Mouse (Mus musculus): ENCODE measurements around the gene Psma1. TPM values are rescaled to one million over a fixed set of nuclear protein-coding genes. Genes with fewer than 3 reads are reported as not detected.
A peak's percentile ranks its signal among the peaks of the same experiment; 100 is the strongest.

Gene Psma1
- polyA plus RNA-seq, 1 experiment from 2014 or later, result 343 TPM

GRCm38 (mm10) chr7:114268446-114268845 is 7.5 kb downstream of the Psma1 start:
- Histone ChIP-seq H3K9ac (no peak overlapping the region), H3K4me2 (no peak overlapping the region), H3K27me3 (no peaks in the 10 kb centered on the region), H3K9me3 (replicated peaks) (no peaks in the 10 kb centered on the region), H3K36me3 (peaks cover 91% of the 10 kb centered on the region), H3K27ac (no peak overlapping the region), H3K4me3 (replicated peaks) (no peak overlapping the region), H3K4me1 (replicated peaks) (no peaks in the 10 kb centered on the region)
- ATAC-seq (ENCODE audit: low read depth) (no peak), DNase-seq (no peak)
- WGBS (ENCODE audit: insufficient replicate concordance), result 88% methylated on average over 5 of the region's 5 CpGs

GRCm38 (mm10) chr7:114253885-114254833 is 21.8 kb downstream of the Psma1 start, which contains the start of gene Copb1:
TSS of gene Copb1 (minus strand) at chr7:114254711.
- peak; percentile 87 for DNase-seq
- Histone ChIP-seq H3K4me3 (replicated peaks) (peak within 1 kb of the TSS; percentile 96), H3K36me3 (peaks cover 22% of the 10 kb centered on the region), H3K27ac (peak within 1 kb of the TSS; percentile 83), H3K4me2 (peak within 1 kb of the TSS; percentile 80), H3K27me3 (no peaks in the 10 kb centered on the region), H3K9me3 (replicated peaks) (no peaks in the 10 kb centered on the region), H3K4me1 (replicated peaks) (peaks cover 10% of the 10 kb centered on the region), H3K9ac (peak within 1 kb of the TSS; percentile 95)
- 2% methylated on average over 75 of the region's 75 CpGs for WGBS (ENCODE audit: insufficient replicate concordance)
- ATAC-seq (ENCODE audit: low read depth), result peak; percentile 99

GRCm38 (mm10) chr7:114251684-114252083 is 24.2 kb downstream of the Psma1 start:
- no peaks in the 10 kb centered on the region for H3K9me3 ChIP-seq (replicated peaks)
- no peak overlapping the region for H3K9ac ChIP-seq
- H3K4me2 ChIP-seq, result no peak overlapping the region
- H3K4me3 ChIP-seq (replicated peaks), result no peak overlapping the region
- no peaks in the 10 kb centered on the region for H3K27me3 ChIP-seq
- no peak for DNase-seq
- ATAC-seq (ENCODE audit: low read depth), result no peak
- peaks cover 39% of the 10 kb centered on the region for H3K36me3 ChIP-seq
- peaks cover 10% of the 10 kb centered on the region for H3K4me1 ChIP-seq (replicated peaks)
- no peak overlapping the region for H3K27ac ChIP-seq
- WGBS (ENCODE audit: insufficient replicate concordance), result 80% methylated on average over 3 of the region's 3 CpGs

- H3K36me3 ChIP-seq, result peaks cover 49% of the 10 kb centered on the region
- no peak overlapping the region for H3K4me3 ChIP-seq (replicated peaks)
- H3K4me2 ChIP-seq, result no peak overlapping the region
- no peak for DNase-seq
- WGBS (ENCODE audit: insufficient replicate concordance), result 68% methylated on average over 7 of the region's 7 CpGs
- no peak for ATAC-seq (ENCODE audit: low read depth)
- no peak overlapping the region for H3K27ac ChIP-seq
- no peak overlapping the region for H3K9ac ChIP-seq
- no peaks in the 10 kb centered on the region for H3K4me1 ChIP-seq (replicated peaks)
- no peaks in the 10 kb centered on the region for H3K9me3 ChIP-seq (replicated peaks)
- no peaks in the 10 kb centered on the region for H3K27me3 ChIP-seq
These were observed 41.9 kb downstream of the Psma1 start for GRCm38 (mm10) chr7:114233980-114234379.

- H3K36me3 ChIP-seq, result peaks cover 43% of the 10 kb centered on the region
- 82% methylated on average over 7 of the region's 7 CpGs for WGBS (ENCODE audit: insufficient replicate concordance)
- no peaks in the 10 kb centered on the region for H3K9me3 ChIP-seq (replicated peaks)
- H3K9ac ChIP-seq, result no peak overlapping the region
- DNase-seq, result no peak
- no peak for ATAC-seq (ENCODE audit: low read depth)
- H3K27ac ChIP-seq, result no peak overlapping the region
- H3K4me1 ChIP-seq (replicated peaks), result no peaks in the 10 kb centered on the region
- no peak overlapping the region for H3K4me3 ChIP-seq (replicated peaks)
- H3K4me2 ChIP-seq, result no peak overlapping the region
- no peaks in the 10 kb centered on the region for H3K27me3 ChIP-seq
These were observed 42.9 kb downstream of the Psma1 start for GRCm38 (mm10) chr7:114232982-114233381.

GRCm38 (mm10) chr7:114231857-114232256 is 44.1 kb downstream of the Psma1 start:
- no peak overlapping the region for H3K4me2 ChIP-seq
- ATAC-seq (ENCODE audit: low read depth) (no peak), DNase-seq (no peak)
- H3K27ac ChIP-seq, result no peak overlapping the region
- H3K27me3 ChIP-seq, result no peaks in the 10 kb centered on the region
- no peaks in the 10 kb centered on the region for H3K9me3 ChIP-seq (replicated peaks)
- WGBS (ENCODE audit: insufficient replicate concordance), result 87% methylated on average over 3 of the region's 3 CpGs
- no peak overlapping the region for H3K9ac ChIP-seq
- H3K4me1 ChIP-seq (replicated peaks), result no peaks in the 10 kb centered on the region
- no peak overlapping the region for H3K4me3 ChIP-seq (replicated peaks)
- peaks cover 39% of the 10 kb centered on the region for H3K36me3 ChIP-seq

GRCm38 (mm10) chr7:114226521-114226920 is 49.4 kb downstream of the Psma1 start:
- 79% methylated on average over 1 of the region's 1 CpGs for WGBS (ENCODE audit: insufficient replicate concordance)
- no peak for DNase-seq

GRCm38 (mm10) chr7:114220433-114220832 is 55.5 kb downstream of the Psma1 start:
- H3K9me3 ChIP-seq (replicated peaks), result no peaks in the 10 kb centered on the region
- H3K4me1 ChIP-seq (replicated peaks), result peaks cover 12% of the 10 kb centered on the region
- H3K27me3 ChIP-seq, result no peaks in the 10 kb centered on the region
- ATAC-seq (ENCODE audit: low read depth) (no peak), DNase-seq (no peak)
- no peak overlapping the region for H3K27ac ChIP-seq
- H3K9ac ChIP-seq, result no peak overlapping the region
- H3K4me2 ChIP-seq, result no peak overlapping the region
- WGBS (ENCODE audit: insufficient replicate concordance), result 54% methylated on average over 4 of the region's 4 CpGs
- peaks cover 45% of the 10 kb centered on the region for H3K36me3 ChIP-seq
- H3K4me3 ChIP-seq (replicated peaks), result no peak overlapping the region

More at GRCm38 (mm10) chr7:114226521-114226920, 49.4 kb downstream of the Psma1 start:
- no peak for ATAC-seq (ENCODE audit: low read depth)
- no peak overlapping the region for H3K4me2 ChIP-seq
- H3K36me3 ChIP-seq, result peaks cover 37% of the 10 kb centered on the region
- no peak overlapping the region for H3K27ac ChIP-seq
- H3K4me3 ChIP-seq (replicated peaks), result no peak overlapping the region
- no peaks in the 10 kb centered on the region for H3K9me3 ChIP-seq (replicated peaks)
- H3K27me3 ChIP-seq, result no peaks in the 10 kb centered on the region
- H3K9ac ChIP-seq, result no peak overlapping the region
- no peaks in the 10 kb centered on the region for H3K4me1 ChIP-seq (replicated peaks)

GRCm38 (mm10) chr7:114216908-114217307 is 59.0 kb downstream of the Psma1 start:
- no peak for DNase-seq
- Histone ChIP-seq H3K4me2 (no peak overlapping the region), H3K36me3 (peaks cover 50% of the 10 kb centered on the region), H3K4me3 (replicated peaks) (no peak overlapping the region), H3K9ac (no peak overlapping the region), H3K9me3 (replicated peaks) (no peaks in the 10 kb centered on the region), H3K4me1 (replicated peaks) (peaks cover 12% of the 10 kb centered on the region), H3K27me3 (no peaks in the 10 kb centered on the region), H3K27ac (no peak overlapping the region)
- WGBS (ENCODE audit: insufficient replicate concordance), result 36% methylated on average over 2 of the region's 2 CpGs
- peak; percentile 47; the same call in 1 of the 2 replicates for ATAC-seq (ENCODE audit: low read depth)

Other genes starting within 250 kb of the Psma1 start
- gene Rras2, start 158.3 kb downstream of the Psma1 start, polyA plus RNA-seq (2015; fragmentation: Nextera tagmentation; extraction: Ambion mirVana), result 7.7 and 8.4 TPM in 2 replicates
- gene Copb1, start 21.4 kb downstream of the Psma1 start, polyA plus RNA-seq (2015; fragmentation: Nextera tagmentation; extraction: Ambion mirVana), result 51.9 and 62.8 TPM in 2 replicates
- 1.9 TPM in 2 replicates for gene Pde3b, start 139.2 kb upstream of the Psma1 start, polyA plus RNA-seq (2015; fragmentation: Nextera tagmentation; extraction: Ambion mirVana)